ENCODE assay signal across 28 mouse cellular contexts in the genomic region with DNA sequence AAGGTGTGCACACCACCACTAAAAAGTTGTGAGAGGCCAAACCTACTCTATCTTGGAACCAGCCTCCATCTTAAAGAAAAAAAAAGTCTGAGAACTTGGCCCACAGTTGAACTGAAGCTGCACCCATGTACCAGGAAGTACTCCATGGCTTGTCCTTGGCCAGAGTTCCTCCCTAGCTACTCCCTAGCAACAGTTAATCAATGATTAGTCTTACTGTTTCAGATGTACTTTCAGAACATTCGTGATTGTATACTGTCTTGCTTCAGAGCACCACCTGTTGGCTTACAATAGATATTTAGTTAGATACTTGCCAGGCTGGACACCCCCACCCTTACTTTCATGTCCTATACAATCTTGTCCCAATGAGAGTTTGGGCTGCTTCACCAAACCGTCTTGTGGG. TPM values are rescaled to one million over a fixed set of nuclear protein-coding genes. Genes with fewer than 3 reads are reported as not detected.
DNase-seq lines count a peak whose midpoint lies in the region; ATAC-seq and TF ChIP-seq lines count a peak whose summit lies in the region.
"Had no signal": no experiment of that assay in that cellular context is flagged by ENCODE, and none has a peak within 500 bp of the region (broad histone marks: within the 10 kb centered on the region; RNA-seq: fewer than 3 reads in every experiment).

No protein-coding gene starts in this region.

- H3K9ac ChIP-seq in kidney, postnatal 0 days (ENCODE audit: low read depth, low read length): no peak overlapping the region
- no peak overlapping the region for H3K9ac ChIP-seq in CH12.LX (ENCODE audit: insufficient read depth, low read depth)
- H3K9ac ChIP-seq: embryonic facial prominence, embryonic 12.5 days; heart, embryonic 15.5 days; hindbrain, embryonic 12.5 days; limb, embryonic 12.5 days; liver, embryonic 14.5 days had no signal

- H3K4me1 ChIP-seq in kidney, postnatal 0 days (replicated peaks; ENCODE audit: insufficient read depth, low read length): no peaks in the 10 kb centered on the region
- H3K4me1 ChIP-seq in CH12.LX (ENCODE audit: control insufficient read depth in 1 of 2, insufficient read depth in 2 of 2): no peaks in the 10 kb centered on the region; a peak in 1 of 4 replicates
- H3K4me1 ChIP-seq: embryonic facial prominence, embryonic 12.5 days; heart, embryonic 10.5 days; heart, embryonic 15.5 days had no signal

- peak; percentile 59; the same call in 1 of the 2 replicates for ATAC-seq in kidney, postnatal 0 days (replicated peaks; ENCODE audit: low FRiP score, low read depth)
- ATAC-seq: forebrain, embryonic 14.5 days; hindbrain, postnatal 0 days; midbrain, embryonic 16.5 days had no signal

- in situ Hi-C loops in CH12.LX (cut with MboI; ENCODE audit: low pct_ligation_motif_present, low pct_unique_long_range_greater_than_20kb, low sequenced_read_pairs): no loop called here

- no peaks in the 10 kb centered on the region for H3K36me3 ChIP-seq in kidney, postnatal 0 days (ENCODE audit: insufficient read depth, low read length)
- H3K36me3 ChIP-seq in CH12.LX (replicated peaks in 1 of 2; ENCODE audit: control insufficient read depth in 1 of 2, insufficient read depth in 1 of 2, low read length in 1 of 2): peaks cover 0 to 4% of the 10 kb centered on the region in 2 experiments
- H3K36me3 ChIP-seq: embryonic facial prominence, embryonic 12.5 days; G1E; heart, embryonic 10.5 days; heart, embryonic 15.5 days; hindbrain, embryonic 12.5 days; limb, embryonic 12.5 days had no signal

- TF ChIP-seq RAD21 in CH12.LX (IDR thresholded peaks at IDR 0.05; ENCODE audit: low read depth, low read length): peak; percentile 21

- no peak overlapping the region for H3K4me2 ChIP-seq in kidney, postnatal 0 days (ENCODE audit: low read length)
- no peak overlapping the region for H3K4me2 ChIP-seq in CH12.LX (ENCODE audit: insufficient read depth, low read depth, poor library complexity, severe bottlenecking)
- H3K4me2 ChIP-seq: embryonic facial prominence, embryonic 12.5 days; heart, embryonic 15.5 days; hindbrain, embryonic 12.5 days; limb, embryonic 12.5 days; midbrain, embryonic 11.5 days had no signal

- no peaks in the 10 kb centered on the region for H3K27me3 ChIP-seq in kidney, postnatal 0 days (ENCODE audit: insufficient read depth, low read length)
- no peaks in the 10 kb centered on the region for H3K27me3 ChIP-seq in CH12.LX (replicated peaks)
- H3K27me3 ChIP-seq: embryonic facial prominence, embryonic 12.5 days; heart, embryonic 15.5 days; hindbrain, embryonic 12.5 days; limb, embryonic 12.5 days had no signal

- dilution Hi-C loops in CH12.LX (cut with MboI; ENCODE audit: extremely low pct_ligation_motif_present, extremely low pct_unique_long_range_greater_than_20kb, low sequenced_read_pairs): no loop called here

- intact Hi-C loops in heart, postnatal 36 days (cut with DNase I): no loop called here

- no peak for TF ChIP-seq EP300 in CH12.LX (IDR thresholded peaks at IDR 0.05; ENCODE audit: low read length)

- WGBS in kidney, postnatal 0 days: 77% methylated on average over 2 of the region's 2 CpGs
- 33% methylated on average over 2 of the region's 2 CpGs for WGBS in large intestine, adult 2 months

- no peak overlapping the region for H3K4me3 ChIP-seq in kidney, postnatal 0 days (replicated peaks; ENCODE audit: low read depth, low read length)
- H3K4me3 ChIP-seq in CH12.LX (replicated peaks in 1 of 3; ENCODE audit: low read depth in 2 of 3, low read length in 2 of 3, poor library complexity in 1 of 3): no peak overlapping the region
- H3K4me3 ChIP-seq: embryonic facial prominence, embryonic 12.5 days; heart, embryonic 10.5 days; heart, embryonic 15.5 days; hindbrain, embryonic 12.5 days; limb, embryonic 12.5 days had no signal

- no peaks in the 10 kb centered on the region for H3K79me2 ChIP-seq in CH12.LX (replicated peaks; ENCODE audit: control insufficient read depth, extremely low read depth, insufficient read depth, poor library complexity, severe bottlenecking)

- no peak for TF ChIP-seq POLR2A in CH12.LX (IDR thresholded peaks at IDR 0.05; ENCODE audit: low read depth, low read length)

- H3K9me3 ChIP-seq in kidney, postnatal 0 days (replicated peaks; ENCODE audit: low read length): no peaks in the 10 kb centered on the region
- no peaks in the 10 kb centered on the region for H3K9me3 ChIP-seq in CH12.LX (replicated peaks; ENCODE audit: low read length)
- H3K9me3 ChIP-seq: embryonic facial prominence, embryonic 12.5 days; G1E; heart, embryonic 10.5 days; heart, embryonic 15.5 days; hindbrain, embryonic 12.5 days; limb, embryonic 12.5 days had no signal

- peak; percentile 34 for TF ChIP-seq CTCF in kidney, postnatal 0 days (IDR thresholded peaks at IDR 0.05; ENCODE audit: low read depth)
- peak in 1 of 2 experiments; percentile 20; a peak in 2 of 4 replicates for TF ChIP-seq CTCF in CH12.LX (conservative IDR thresholded peaks at IDR 0.05 in 1 of 2, IDR thresholded peaks at IDR 0.05 in 1 of 2; ENCODE audit: low read depth in 2 of 2, low read length in 2 of 2)

- peak; percentile 17 for DNase-seq in heart, adult 11 months
- no peak for DNase-seq in heart, postnatal 36 days
- DNase-seq in kidney, postnatal 0 days (ENCODE audit: low spot score): peak; percentile 45
- DNase-seq in kidney, adult 18-20 months: no peak
- no peak for DNase-seq in CH12.LX (ENCODE audit: extremely low read depth)
- peak; percentile 86 for DNase-seq in large intestine, adult 2 months (ENCODE audit: low read depth, low spot score)
- no peak for DNase-seq in ovary, postnatal 36 days (ENCODE audit: low spot score)
- no peak for DNase-seq in layer of hippocampus, postnatal 25 days (ENCODE audit: extremely low spot score in 1 of 2, low spot score in 1 of 2)
- DNase-seq: adrenal gland, postnatal 10 days; cerebellum, adult 11 months; cerebellum, adult 9-10 months; cerebellum, postnatal 36 days; gastrocnemius, postnatal 14 days; layer of hippocampus, adult 9-11 months; lung, postnatal 36 days; right cerebral cortex, adult 18-20 months; thymus, postnatal 14 days had no signal

- no peak overlapping the region for H3K27ac ChIP-seq in kidney, postnatal 0 days
- H3K27ac ChIP-seq in CH12.LX (ENCODE audit: insufficient read depth, low read depth): no peak overlapping the region
- H3K27ac ChIP-seq: embryonic facial prominence, embryonic 12.5 days; heart, embryonic 10.5 days; heart, embryonic 15.5 days; limb, embryonic 12.5 days; liver, embryonic 14.5 days had no signal

TF ChIP-seq in CH12.LX, 34 proteins besides CTCF, POLR2A, EP300 and RAD21:
- TF ChIP-seq ZC3H11A (IDR thresholded peaks at IDR 0.05; ENCODE audit: low read depth, low read length): no peak
- no peak for TF ChIP-seq USF2 (conservative IDR thresholded peaks at IDR 0.05; ENCODE audit: low read depth, low read length)
- no peak for TF ChIP-seq ETS1 (conservative IDR thresholded peaks at IDR 0.05; ENCODE audit: low read depth, low read length)
- no peak for TF ChIP-seq ZNF384 (IDR thresholded peaks at IDR 0.05; ENCODE audit: low read depth, low read length)
- no peak for TF ChIP-seq BHLHE40 (IDR thresholded peaks at IDR 0.05; ENCODE audit: low read depth, low read length)
- TF ChIP-seq KAT2A (IDR thresholded peaks at IDR 0.05; ENCODE audit: insufficient replicate concordance, low read length): no peak
- TF ChIP-seq E2F4 (IDR thresholded peaks at IDR 0.05; ENCODE audit: insufficient replicate concordance, low read depth, low read length): no peak

RNA-seq across cellular contexts. Expression of a gene that starts 50.0 kb away (rescaled TPM):
- 10 to 100 TPM; 28.4 to 32.2 TPM for total RNA-seq in heart, postnatal 36 days (2021)
- 13.7 and 15.6 TPM in 2 replicates for polyA plus RNA-seq in kidney, postnatal 0 days (2015; fragmentation: Nextera tagmentation; extraction: Ambion mirVana)
- total RNA-seq in CH12.LX (2012; rRNA removed) (11.1 and 12.5 TPM in 2 replicates), CH12.LX (2014; rRNA removed) (17.9 and 18.4 TPM in 2 replicates)
- 13.2 and 14.3 TPM in 2 replicates for polyA plus RNA-seq in CH12.LX (2012; ENCODE audit: insufficient read length, low read depth)
- 12.7 and 16.2 TPM in 2 replicates for polyA plus RNA-seq in large intestine, adult 2 months (2012; rRNA removed)
- total RNA-seq in layer of hippocampus, postnatal 25 days (2021): 10 to 100 TPM; 15.4 to 16.2 TPM

Comparison
In these comparisons a context has a peak if more than half of its experiments do, and no peak if none do; other contexts are left out.
1. DNase-seq: peak in heart, adult 11 months (single experiment), kidney, postnatal 0 days (single experiment) and large intestine, adult 2 months (single experiment); none in heart, postnatal 36 days (0 of 2), kidney, adult 18-20 months (single experiment), CH12.LX (single experiment), ovary, postnatal 36 days (single experiment) and layer of hippocampus, postnatal 25 days (0 of 2).